ENCODE assay signal across 8 mouse cellular contexts in the genomic region with DNA sequence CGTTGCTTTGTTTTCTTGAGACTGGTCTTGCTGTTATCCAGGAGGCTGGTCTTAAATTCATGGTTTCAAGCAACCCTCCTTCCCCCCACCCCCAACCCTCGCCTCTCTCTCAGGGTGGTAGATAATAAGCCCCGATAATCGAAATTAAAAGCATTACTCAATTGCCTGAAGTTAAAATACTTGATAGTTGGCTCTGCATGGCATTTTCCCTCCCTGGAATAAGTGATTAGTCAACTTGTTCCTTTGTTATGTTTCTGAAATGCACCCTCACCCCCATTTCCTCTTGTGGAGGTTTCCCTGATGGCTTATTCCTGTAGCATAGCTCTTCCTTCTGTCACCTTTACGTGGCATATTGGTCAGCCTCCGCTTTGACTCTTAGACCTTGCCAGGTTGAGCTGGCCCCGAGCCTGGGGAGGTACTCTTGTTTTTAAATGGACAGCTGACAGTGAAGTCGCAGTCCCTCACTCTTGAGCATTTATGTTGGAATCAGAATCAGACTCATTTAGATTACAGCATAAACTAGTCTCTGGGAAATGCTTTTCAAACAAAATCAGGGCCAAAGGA. TPM values are rescaled to one million over a fixed set of nuclear protein-coding genes. Genes with fewer than 3 reads are reported as not detected.
DNase-seq lines count a peak whose midpoint lies in the region; ATAC-seq and TF ChIP-seq lines count a peak whose summit lies in the region.

No protein-coding gene starts in this region.

- H3K4me1 ChIP-seq in kidney, embryonic 16.5 days (ENCODE audit: insufficient read depth, low read length) = peaks cover 33% of the 10 kb centered on the region
- H3K4me1 ChIP-seq in hindbrain, embryonic 16.5 days (ENCODE audit: control insufficient read depth, insufficient read depth, low read depth, low read length) = peaks cover 29% of the 10 kb centered on the region
- H3K4me1 ChIP-seq in midbrain, postnatal 0 days (ENCODE audit: insufficient read depth, low read length) = peaks cover 25% of the 10 kb centered on the region

- H3K36me3 ChIP-seq in kidney, embryonic 16.5 days (ENCODE audit: insufficient read depth, low read length) = no peaks in the 10 kb centered on the region
- no peaks in the 10 kb centered on the region for H3K36me3 ChIP-seq in hindbrain, embryonic 16.5 days (ENCODE audit: control insufficient read depth, insufficient read depth, low read length)
- no peaks in the 10 kb centered on the region for H3K36me3 ChIP-seq in midbrain, postnatal 0 days (ENCODE audit: insufficient read depth, low read length)

- H3K9me3 ChIP-seq in kidney, embryonic 16.5 days (ENCODE audit: low read length) = no peaks in the 10 kb centered on the region
- no peaks in the 10 kb centered on the region for H3K9me3 ChIP-seq in hindbrain, embryonic 16.5 days (ENCODE audit: control insufficient read depth, low read length)
- H3K9me3 ChIP-seq in midbrain, postnatal 0 days (ENCODE audit: low read length) = no peaks in the 10 kb centered on the region

- no peak for DNase-seq in kidney, adult 18-20 months
- peak; percentile 82 to 85 for DNase-seq in cerebellum, postnatal 10 days
- no peak for DNase-seq in midbrain, postnatal 0 days (ENCODE audit: low spot score)
- no peak for DNase-seq in retina, postnatal 1 day
- no peak for DNase-seq in testis, postnatal 10 days (ENCODE audit: low spot score)
- DNase-seq in B cell, adult 2 months = no peak

- WGBS in kidney, embryonic 16.5 days = 46% methylated on average over 8 of the region's 8 CpGs
- WGBS in hindbrain, embryonic 16.5 days = 50% methylated on average over 8 of the region's 8 CpGs
- 61% methylated on average over 8 of the region's 8 CpGs for WGBS in midbrain, postnatal 0 days

- ATAC-seq in kidney, embryonic 16.5 days (ENCODE audit: low FRiP score, low TSS enrichment) = no peak
- no peak for ATAC-seq in hindbrain, embryonic 16.5 days
- ATAC-seq in midbrain, postnatal 0 days (ENCODE audit: low FRiP score) = no peak

- peak overlapping the region; percentile 12; the same call in 1 of the 2 replicates for H3K27ac ChIP-seq in kidney, embryonic 16.5 days (ENCODE audit: low read length)
- no peak overlapping the region for H3K27ac ChIP-seq in hindbrain, embryonic 16.5 days (ENCODE audit: low read depth, low read length)
- no peak overlapping the region for H3K27ac ChIP-seq in midbrain, postnatal 0 days (ENCODE audit: low read depth, low read length)

- no peak for TF ChIP-seq CTCF in midbrain, postnatal 0 days (IDR thresholded peaks at IDR 0.05)

- H3K9ac ChIP-seq in kidney, embryonic 16.5 days (replicated peaks; ENCODE audit: low read length) = no peak overlapping the region; the same call in 1 of the 2 replicates
- peak overlapping the region; percentile 95 for H3K9ac ChIP-seq in hindbrain, embryonic 16.5 days (ENCODE audit: low read depth, low read length)
- H3K9ac ChIP-seq in midbrain, postnatal 0 days (replicated peaks; ENCODE audit: low read length, poor library complexity, severe bottlenecking) = peak overlapping the region; percentile 85

- H3K4me3 ChIP-seq in kidney, embryonic 16.5 days (ENCODE audit: low read length) = peak overlapping the region; percentile 89
- peak overlapping the region; percentile 87 for H3K4me3 ChIP-seq in hindbrain, embryonic 16.5 days (ENCODE audit: low read length)
- peak overlapping the region; percentile 96 for H3K4me3 ChIP-seq in midbrain, postnatal 0 days (ENCODE audit: low read depth, low read length)

- H3K27me3 ChIP-seq in kidney, embryonic 16.5 days (ENCODE audit: insufficient read depth, low read length) = no peaks in the 10 kb centered on the region
- H3K27me3 ChIP-seq in hindbrain, embryonic 16.5 days (replicated peaks; ENCODE audit: control insufficient read depth, insufficient read depth, low read length) = no peaks in the 10 kb centered on the region
- H3K27me3 ChIP-seq in midbrain, postnatal 0 days (ENCODE audit: insufficient read depth, low read length) = no peaks in the 10 kb centered on the region

- H3K4me2 ChIP-seq in kidney, embryonic 16.5 days (replicated peaks; ENCODE audit: low read depth, low read length) = peak overlapping the region; percentile 79
- peak overlapping the region; percentile 69 for H3K4me2 ChIP-seq in hindbrain, embryonic 16.5 days (ENCODE audit: low read length)
- H3K4me2 ChIP-seq in midbrain, postnatal 0 days (ENCODE audit: low read depth, low read length, poor library complexity, severe bottlenecking) = peak overlapping the region; percentile 74

RNA-seq across cellular contexts. Expression of gene Mlxip, which starts 2.4 kb away (rescaled TPM):
- 17.4 and 21.1 TPM in 2 replicates for polyA plus RNA-seq in kidney, embryonic 16.5 days (2015; fragmentation: Nextera tagmentation; extraction: Ambion mirVana)
- 15.2 and 20.7 TPM in 2 replicates for polyA plus RNA-seq in hindbrain, embryonic 16.5 days (2015; fragmentation: Nextera tagmentation; extraction: Ambion mirVana)
- total RNA-seq in midbrain, postnatal 0 days (2014; rRNA removed) = 16.6 and 17.9 TPM in 2 replicates
- 9.8 and 11.3 TPM in 2 replicates for polyA plus RNA-seq in midbrain, postnatal 0 days (2015; fragmentation: Nextera tagmentation; extraction: Ambion mirVana)

RNA-seq across cellular contexts. Expression of gene Bcl7a, which starts 53.3 kb away (rescaled TPM):
- 40.0 and 47.9 TPM in 2 replicates for polyA plus RNA-seq in kidney, embryonic 16.5 days (2015; fragmentation: Nextera tagmentation; extraction: Ambion mirVana)
- polyA plus RNA-seq in hindbrain, embryonic 16.5 days (2015; fragmentation: Nextera tagmentation; extraction: Ambion mirVana) = 31.1 and 36.7 TPM in 2 replicates
- total RNA-seq in midbrain, postnatal 0 days (2014; rRNA removed) = 33.5 and 40.7 TPM in 2 replicates
- 21.4 and 21.6 TPM in 2 replicates for polyA plus RNA-seq in midbrain, postnatal 0 days (2015; fragmentation: Nextera tagmentation; extraction: Ambion mirVana)

Comparison
In these comparisons a context has a peak if more than half of its experiments do, and no peak if none do; other contexts are left out.
1. DNase-seq: peak in cerebellum, postnatal 10 days (2 of 2); none in kidney, adult 18-20 months (single experiment), midbrain, postnatal 0 days (single experiment), retina, postnatal 1 day (single experiment), testis, postnatal 10 days (single experiment) and B cell, adult 2 months (0 of 2).
2. Peak in every context shown above with its lines, with median percentiles within 50 percentile points of each other: H3K4me2 ChIP-seq and H3K4me3 ChIP-seq.